In genomic region chr8:74935308-74935707, GRCm38 (mm10) we compare ENCODE assay signal across 7 mouse cellular contexts. TPM values are rescaled to one million over a fixed set of nuclear protein-coding genes. Genes with fewer than 3 reads are reported as not detected.
DNase-seq lines count a peak whose midpoint lies in the region; ATAC-seq and TF ChIP-seq lines count a peak whose summit lies in the region.

No protein-coding gene starts in this region.

- no peaks in the 10 kb centered on the region for H3K4me1 ChIP-seq in G1E (ENCODE audit: insufficient read depth, low read depth, low read length)
- H3K4me1 ChIP-seq in lung, postnatal 0 days (ENCODE audit: insufficient read depth, low read depth, low read length): no peaks in the 10 kb centered on the region

- no peak; the same call in 1 of the 2 replicates for TF ChIP-seq CTCF in G1E (IDR thresholded peaks at IDR 0.05; ENCODE audit: low read depth, low read length)
- peak; percentile 75 for TF ChIP-seq CTCF in lung, postnatal 0 days (IDR thresholded peaks at IDR 0.05)

- no peak overlapping the region for H3K27ac ChIP-seq in lung, postnatal 0 days (ENCODE audit: low read length)

- H3K9ac ChIP-seq in lung, postnatal 0 days (replicated peaks; ENCODE audit: low read depth): no peak overlapping the region

- no peaks in the 10 kb centered on the region for H3K36me3 ChIP-seq in G1E (replicated peaks)
- no peaks in the 10 kb centered on the region for H3K36me3 ChIP-seq in lung, postnatal 0 days (ENCODE audit: insufficient read depth, low read length)

- H3K9me3 ChIP-seq in G1E (replicated peaks): no peaks in the 10 kb centered on the region
- H3K9me3 ChIP-seq in lung, postnatal 0 days (ENCODE audit: low read length): no peaks in the 10 kb centered on the region

- DNase-seq in G1E (ENCODE audit: low spot score): peak; percentile 41
- DNase-seq in adrenal gland, postnatal 10 days: peak; percentile 75
- DNase-seq in embryo, embryonic 9.5 days (ENCODE audit: extremely low spot score): peak; percentile 71
- DNase-seq in heart, postnatal 36 days: peak; percentile 18 to 31
- peak; percentile 30 to 35 for DNase-seq in layer of hippocampus, adult 8-10 months (ENCODE audit: low spot score in 2 of 2)
- peak; percentile 53 for DNase-seq in lung, postnatal 0 days (ENCODE audit: low spot score)
- DNase-seq in right cerebral cortex, postnatal 10 days (ENCODE audit: low spot score in 2 of 2): peak; percentile 55 to 73

- no peak for TF ChIP-seq EP300 in lung, postnatal 0 days (IDR thresholded peaks at IDR 0.05)

- no peak for ATAC-seq in G1E (ENCODE audit: extremely low read depth, insufficient number of reproducible peaks, low FRiP score, poor library complexity, severe bottlenecking)
- ATAC-seq in lung, postnatal 0 days: peak; percentile 46; the same call in 1 of the 2 replicates

- no peak overlapping the region for H3K4me3 ChIP-seq in G1E (ENCODE audit: low read depth, low read length)
- no peak overlapping the region for H3K4me3 ChIP-seq in lung, postnatal 0 days (ENCODE audit: low read depth, low read length)

- 22% methylated on average over 6 of the region's 6 CpGs for WGBS in lung, postnatal 0 days

- no peak overlapping the region for H3K4me2 ChIP-seq in lung, postnatal 0 days (replicated peaks; ENCODE audit: low read depth, low read length)

- no peaks in the 10 kb centered on the region for H3K27me3 ChIP-seq in G1E (ENCODE audit: insufficient read depth, low read length)
- no peaks in the 10 kb centered on the region for H3K27me3 ChIP-seq in lung, postnatal 0 days (replicated peaks; ENCODE audit: insufficient read depth, low read length)

- intact Hi-C loops in heart, postnatal 36 days (cut with DNase I): loop anchor here (5.0 kb wide), 1 partner anchor 1993 kb away; no protein-coding TSS in a partner anchor

RNA-seq across cellular contexts. Expression of gene Hmgxb4, which starts 57.8 kb away (rescaled TPM):
- total RNA-seq in G1E (2014; fragmentation: Nextera tagmentation) (52.1 and 67.0 TPM in 2 replicates), G1E (2017) (38.3 and 43.5 TPM in 2 replicates)
- polyA plus RNA-seq in G1E (2012): 14.8 and 16.1 TPM in 2 replicates
- total RNA-seq in adrenal gland, postnatal 10 days (2021): 10 to 100 TPM; 22.9 to 27.3 TPM
- 10 to 100 TPM; 12.7 to 16.3 TPM for total RNA-seq in heart, postnatal 36 days (2021)
- 10 to 100 TPM; 26.2 to 29.8 (median 27.6) TPM for total RNA-seq in layer of hippocampus, adult 8-10 months (2022)
- polyA plus RNA-seq in lung, postnatal 0 days (2015; fragmentation: Nextera tagmentation; extraction: Ambion mirVana): 17.9 and 21.2 TPM in 2 replicates

Comparison
In these comparisons a context has a peak if more than half of its experiments do, and no peak if none do; other contexts are left out.
1. DNase-seq: peak in every context shown above with its lines; median percentile 75 in adrenal gland, postnatal 10 days; 71 in embryo, embryonic 9.5 days; 64 in right cerebral cortex, postnatal 10 days; 53 in lung, postnatal 0 days; 41 in G1E; 32 in layer of hippocampus, adult 8-10 months; 24 in heart, postnatal 36 days.